Mouse (Mus musculus) G1E (cell line): ENCODE results near the gene Slc25a13.

Experiments used
- CTCF ChIP-seq: IDR thresholded peaks from 2 replicates; pipeline ENCODE4 v1.5.1; 2012; ENCODE audit warnings: low read depth, low read length, inconsistent platforms, mixed read lengths
- GATA1 ChIP-seq: IDR thresholded peaks from 2 replicates; pipeline ENCODE4 v1.6.1; 2012; ENCODE audit warnings: borderline replicate concordance, low read length, inconsistent platforms, mixed read lengths
- GATA2 ChIP-seq: IDR thresholded peaks from 2 replicates; pipeline ENCODE4 v1.6.1; 2012; ENCODE audit warnings: low read depth, low read length, inconsistent platforms, borderline replicate concordance
- POLR2AphosphoS5 ChIP-seq: IDR thresholded peaks from 2 replicates; pipeline ENCODE4 v1.6.1; 2012; ENCODE audit warnings: low read depth, low read length, inconsistent platforms; ENCODE audit not compliant: insufficient replicate concordance
- TAL1 ChIP-seq: conservative IDR thresholded peaks from 2 replicates; pipeline ENCODE4 v1.6.1; 2012; ENCODE audit warnings: low read depth, low read length, inconsistent platforms, mixed read lengths

- no peak for TF ChIP-seq CTCF
- TF ChIP-seq GATA1, result no peak
- no peak for TF ChIP-seq POLR2AphosphoS5
- TF ChIP-seq TAL1, result no peak
- no peak for TF ChIP-seq GATA2
These were observed 26.9 kb upstream of the Slc25a13 start for GRCm38 (mm10) chr6:6243828-6244227.
